Mouse (Mus musculus) heart, postnatal 0 days (tissue): ENCODE measurements around the gene Palld. TPM values are rescaled to one million over a fixed set of nuclear protein-coding genes. Genes with fewer than 3 reads are reported as not detected.

Experiments
- ATAC-seq: fragments of 200-750 bp; cut with Nextera tagmentation; 2 replicates; pipeline ENCODE4 v1.8.0; 2017; ENCODE audit warnings: low read depth, moderate number of reproducible peaks, moderate library complexity; ENCODE audit not compliant: insufficient read depth
- DNase-seq: peaks from one replicate; pipeline ENCODE4 v3.0.0-alpha.2; 2016; ENCODE audit warnings: low spot score
- H3K27ac ChIP-seq: fragments of 300-500 bp; sonication (generic); 2 replicates; pipeline ENCODE4 v1.5.1; 2014; ENCODE audit warnings: low read depth, mild to moderate bottlenecking
- H3K27me3 ChIP-seq: fragments of 300-500 bp; sonication (generic); 2 replicates; pipeline ENCODE4 v1.6.1; 2014; ENCODE audit warnings: low read length, mixed read lengths; ENCODE audit not compliant: control insufficient read depth, insufficient read depth
- H3K36me3 ChIP-seq: fragments of 300-500 bp; sonication (generic); replicated peaks from 2 replicates; pipeline ENCODE4 v1.6.1; 2014; ENCODE audit warnings: low read length, mixed read lengths; ENCODE audit not compliant: control insufficient read depth, insufficient read depth
- H3K4me1 ChIP-seq: fragments of 300-500 bp; sonication (generic); 2 replicates; pipeline ENCODE4 v1.6.1; 2014; ENCODE audit warnings: antibody characterized with exemption; ENCODE audit not compliant: control insufficient read depth, insufficient read depth
- H3K4me2 ChIP-seq: fragments of 300-500 bp; sonication (generic); 2 replicates; pipeline ENCODE4 v1.6.1; 2014; ENCODE audit warnings: low read depth, mild to moderate bottlenecking, low read length, moderate library complexity
- H3K4me3 ChIP-seq: fragments of 300-500 bp; sonication (generic); 2 replicates; pipeline ENCODE4 v1.5.1; 2014; ENCODE audit warnings: low read depth, low read length
- H3K9ac ChIP-seq: fragments of 300-500 bp; sonication (generic); replicated peaks from 2 replicates; pipeline ENCODE4 v1.6.1; 2014; ENCODE audit warnings: low read depth, low read length, mixed read lengths
- H3K9me3 ChIP-seq: fragments of 300-500 bp; sonication (generic); replicated peaks from 2 replicates; pipeline ENCODE4 v1.6.1; 2016; ENCODE audit warnings: low read length; ENCODE audit not compliant: control insufficient read depth
- CTCF ChIP-seq: IDR thresholded peaks from 2 replicates; pipeline ENCODE4 v1.5.1; 2016; ENCODE audit warnings: antibody characterized with exemption, control low read depth, low read depth
- EP300 ChIP-seq: IDR thresholded peaks from 2 replicates; pipeline ENCODE4 v1.6.1; 2016; ENCODE audit warnings: antibody characterized with exemption, low read depth
- WGBS: fragments of 180-500 bp; shearing (Covaris S2); extraction: QIAGEN DNeasy Blood & Tissue Kit; methylation state at CpG from one replicate; pipeline ENCODE4 v1.1.7; 2014; 5-methylcytosine and 5-hydroxymethylcytosine counted together
- polyA plus RNA-seq: library from polyadenylated mRNA; unstranded; fragments of >200 nt; fragmentation: Nextera tagmentation; extraction: Ambion mirVana; gene quantifications from 2 replicates; pipeline ENCODE4 v1.2.1, GENCODE M21; 2015
- total RNA-seq: library from RNA; depleted of rRNA; stranded (reverse); fragments of >200 nt; gene quantifications from 2 replicates; pipeline ENCODE4 v1.2.3, GENCODE M21; 2014; ENCODE audit warnings: low replicate concordance

The Palld gene
- total and polyA plus RNA-seq, 2 experiments from 2014 or later: 103 to 127 TPM

DNA sequence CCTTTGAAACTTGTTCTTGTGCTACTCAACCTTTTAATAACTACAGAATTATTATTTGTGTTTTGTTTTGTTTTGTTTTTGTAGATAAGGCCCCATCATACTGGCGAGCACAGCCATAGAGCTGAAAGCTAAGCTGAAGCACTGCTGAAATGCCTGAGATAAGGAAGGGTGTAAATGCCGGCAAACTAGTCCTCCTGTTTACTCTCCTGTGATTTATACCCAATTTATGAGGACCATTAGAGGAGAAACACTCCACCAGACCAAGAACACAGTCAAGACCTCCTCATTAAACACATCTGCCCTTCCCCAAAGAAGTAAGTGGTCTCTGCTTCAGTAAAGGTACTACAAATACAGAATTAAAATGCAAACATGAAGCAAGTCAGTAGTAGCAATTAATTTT, 219.6 kb downstream of the Palld start:
- ATAC-seq (no peak), DNase-seq (no peak)
- H3K9me3 ChIP-seq: no peaks in the 10 kb centered on the region
- peaks cover 35% of the 10 kb centered on the region for H3K4me1 ChIP-seq
- H3K27me3 ChIP-seq: no peaks in the 10 kb centered on the region
- H3K27ac ChIP-seq: peak overlapping the region; percentile 91
- TF ChIP-seq CTCF (no peak), EP300 (no peak)
- H3K9ac ChIP-seq: no peak overlapping the region
- 14% methylated on average over 2 of the region's 2 CpGs for WGBS
- peaks cover 40% of the 10 kb centered on the region for H3K36me3 ChIP-seq
- H3K4me3 ChIP-seq: no peak overlapping the region
- H3K4me2 ChIP-seq: no peak overlapping the region

DNA sequence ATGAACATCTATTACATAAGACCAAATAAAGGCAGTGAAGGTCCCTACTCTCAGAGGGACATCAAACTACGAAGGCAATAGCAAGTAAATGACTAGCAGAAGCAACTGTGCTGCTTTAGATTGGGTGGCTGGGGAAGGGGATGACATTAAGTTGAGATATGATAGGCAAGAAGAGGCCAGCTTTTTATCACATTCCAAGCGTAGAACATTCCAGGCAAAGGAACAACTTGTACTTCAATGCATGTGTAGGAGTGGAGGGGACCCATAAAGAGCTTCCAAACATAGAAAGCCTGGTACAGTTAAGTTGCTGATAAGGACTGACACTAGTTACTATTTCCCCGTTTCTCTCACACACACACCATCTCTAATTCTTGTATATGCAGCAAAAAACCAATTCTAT, 221.3 kb downstream of the Palld start:
- Histone ChIP-seq H3K27ac (peak overlapping the region; percentile 91), H3K4me2 (no peak overlapping the region), H3K36me3 (peaks cover 30% of the 10 kb centered on the region), H3K4me1 (peaks cover 35% of the 10 kb centered on the region), H3K9me3 (no peaks in the 10 kb centered on the region), H3K9ac (no peak overlapping the region), H3K27me3 (no peaks in the 10 kb centered on the region), H3K4me3 (no peak overlapping the region)
- peak; percentile 99 for TF ChIP-seq EP300
- no peak for TF ChIP-seq CTCF
- ATAC-seq: peak; percentile 79
- peak; percentile 88 for DNase-seq
- WGBS: 26% methylated on average over 3 of the region's 3 CpGs

GRCm38 (mm10) chr8:61677227-61677626, 225.3 kb downstream of the Palld start:
- Histone ChIP-seq H3K9me3 (no peaks in the 10 kb centered on the region), H3K27me3 (no peaks in the 10 kb centered on the region), H3K4me3 (no peak overlapping the region), H3K4me1 (peaks cover 46% of the 10 kb centered on the region), H3K9ac (no peak overlapping the region), H3K4me2 (no peak overlapping the region), H3K36me3 (peaks cover 6% of the 10 kb centered on the region; the same call in 1 of the 2 replicates), H3K27ac (peak overlapping the region; percentile 91)
- TF ChIP-seq CTCF (no peak), EP300 (peak; percentile 76)
- DNase-seq (peak; percentile 91), ATAC-seq (peak; percentile 77)
- 25% methylated on average over 5 of the region's 5 CpGs for WGBS

- no peak for ATAC-seq
- Histone ChIP-seq H3K36me3 (peaks cover 8% of the 10 kb centered on the region; the same call in 1 of the 2 replicates), H3K4me2 (no peak overlapping the region), H3K4me3 (no peak overlapping the region), H3K4me1 (peaks cover 40% of the 10 kb centered on the region), H3K27me3 (no peaks in the 10 kb centered on the region), H3K9ac (no peak overlapping the region), H3K9me3 (no peaks in the 10 kb centered on the region), H3K27ac (peak overlapping the region; percentile 70)
- TF ChIP-seq EP300 (no peak), CTCF (no peak)
- DNase-seq: no peak
Measured at GRCm38 (mm10) chr8:61671151-61671550, 231.3 kb downstream of the Palld start.

- H3K4me3 ChIP-seq: no peak overlapping the region
- DNase-seq (no peak), ATAC-seq (no peak)
- H3K4me1 ChIP-seq: peaks cover 44% of the 10 kb centered on the region
- H3K4me2 ChIP-seq: no peak overlapping the region
- H3K9ac ChIP-seq: no peak overlapping the region
- peak overlapping the region; percentile 70 for H3K27ac ChIP-seq
- H3K36me3 ChIP-seq: peaks cover 8% of the 10 kb centered on the region; the same call in 1 of the 2 replicates
- TF ChIP-seq EP300 (no peak), CTCF (no peak)
- no peaks in the 10 kb centered on the region for H3K27me3 ChIP-seq
- WGBS: 28% methylated on average over 4 of the region's 4 CpGs
- no peaks in the 10 kb centered on the region for H3K9me3 ChIP-seq
Measured at GRCm38 (mm10) chr8:61670376-61670775, 232.1 kb downstream of the Palld start.

DNA sequence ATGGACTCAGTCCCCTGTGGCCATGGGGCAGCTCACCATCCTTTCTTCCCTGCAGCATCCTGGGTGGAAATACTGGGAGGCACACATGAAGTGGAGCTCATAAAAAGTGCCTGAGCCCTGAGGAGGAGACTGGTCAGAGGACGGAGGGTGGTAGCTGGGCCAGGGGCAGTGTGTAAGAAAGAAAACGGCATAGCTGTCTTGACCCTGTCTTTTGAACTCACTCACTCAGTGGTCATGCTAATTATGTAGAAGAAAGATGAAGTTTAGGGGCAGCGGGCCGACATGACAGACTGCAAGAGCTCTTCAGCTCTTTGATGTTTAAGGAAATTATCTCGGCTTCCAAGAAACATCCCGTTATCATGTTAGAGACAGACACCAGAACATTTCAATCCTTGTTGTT, 235.6 kb downstream of the Palld start:
- no peak overlapping the region for H3K4me2 ChIP-seq
- no peak overlapping the region for H3K9ac ChIP-seq
- no peak for TF ChIP-seq EP300
- no peak for TF ChIP-seq CTCF
- peaks cover 38% of the 10 kb centered on the region for H3K4me1 ChIP-seq
- H3K36me3 ChIP-seq: peaks cover 8% of the 10 kb centered on the region; the same call in 1 of the 2 replicates
- H3K9me3 ChIP-seq: no peaks in the 10 kb centered on the region
- H3K27ac ChIP-seq: 0 out of 2 replicates have a peak overlapping the region, but pooled peaks have one; percentile 12
- H3K4me3 ChIP-seq: no peak overlapping the region
- H3K27me3 ChIP-seq: no peaks in the 10 kb centered on the region
- 57% methylated on average over 6 of the region's 6 CpGs for WGBS
- no peak for ATAC-seq
- DNase-seq: no peak
